Comparison of ENCODE assay signal across 15 mouse cellular contexts in the genomic region with DNA sequence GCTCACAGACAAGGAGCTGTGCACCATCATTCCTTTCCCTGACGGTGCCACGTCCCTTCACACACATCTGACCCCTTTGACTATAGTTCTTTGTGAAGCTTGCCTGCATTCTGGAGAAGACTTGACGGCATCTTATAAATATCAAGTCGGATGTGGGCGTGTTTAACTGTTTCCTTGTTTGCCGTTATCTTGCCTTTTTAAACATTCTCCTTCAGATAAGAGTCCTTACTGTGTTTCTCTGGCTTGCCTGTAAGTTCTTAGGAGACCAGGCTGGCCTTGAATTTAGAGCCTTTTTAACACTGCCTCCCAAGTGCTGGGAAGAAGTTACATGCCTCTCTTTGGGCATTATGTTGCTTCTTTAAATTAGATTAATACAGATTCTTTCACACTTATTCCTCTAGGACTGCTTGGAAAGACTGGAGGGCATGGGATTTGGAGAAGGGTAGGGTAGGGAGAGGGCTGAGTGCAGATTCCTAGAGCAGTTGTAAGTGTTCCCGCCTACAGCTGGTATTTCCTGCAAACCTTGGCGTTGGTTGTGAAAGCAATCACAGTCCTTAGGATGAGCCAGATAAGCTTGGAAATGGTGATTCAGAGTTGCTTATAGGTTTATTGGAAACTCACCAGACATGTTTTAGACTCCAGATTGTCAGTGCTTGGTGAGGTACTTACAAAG. TPM values are rescaled to one million over a fixed set of nuclear protein-coding genes. Genes with fewer than 3 reads are reported as not detected.
A peak's percentile ranks its signal among the peaks of the same experiment; 100 is the strongest.
DNase-seq lines count a peak whose midpoint lies in the region; ATAC-seq and TF ChIP-seq lines count a peak whose summit lies in the region.
"Had no signal": no experiment of that assay in that cellular context is flagged by ENCODE, and none has a peak within 500 bp of the region (broad histone marks: within the 10 kb centered on the region; RNA-seq: fewer than 3 reads in every experiment).

No protein-coding gene starts in this region.

- no peak for TF ChIP-seq CTCF in heart, adult 2 months (IDR thresholded peaks at IDR 0.05)
- TF ChIP-seq CTCF in lung, embryonic 14.5 days (IDR thresholded peaks at IDR 0.05; ENCODE audit: low read depth): no peak
- no peak for TF ChIP-seq CTCF in lung, adult 2 months (IDR thresholded peaks at IDR 0.05; ENCODE audit: insufficient read depth, low read length)

- H3K4me2 ChIP-seq in lung, embryonic 14.5 days: peak overlapping the region; percentile 35
- peak overlapping the region; percentile 23; the same call in 1 of the 2 replicates for H3K4me2 ChIP-seq in liver, embryonic 13.5 days
- H3K4me2 ChIP-seq in myocyte (ENCODE audit: low read depth): peak overlapping the region; percentile 33
- H3K4me2 ChIP-seq in midbrain, embryonic 14.5 days (ENCODE audit: low read length): no peak overlapping the region
- H3K4me2 ChIP-seq in midbrain, embryonic 15.5 days: no peak overlapping the region
- H3K4me2 ChIP-seq: limb, embryonic 13.5 days had no signal

- H3K4me1 ChIP-seq in heart, adult 2 months (ENCODE audit: control insufficient read depth, insufficient read depth, low read length): peaks cover 4% of the 10 kb centered on the region
- peaks cover 16% of the 10 kb centered on the region for H3K4me1 ChIP-seq in lung, embryonic 14.5 days (ENCODE audit: insufficient read depth)
- H3K4me1 ChIP-seq in lung, adult 2 months (ENCODE audit: control insufficient read depth, insufficient read depth, low read length): peaks cover 20% of the 10 kb centered on the region
- H3K4me1 ChIP-seq in liver, embryonic 13.5 days (replicated peaks): peaks cover 50% of the 10 kb centered on the region
- H3K4me1 ChIP-seq in midbrain, embryonic 14.5 days (ENCODE audit: control insufficient read depth, insufficient read depth, low read length): no peaks in the 10 kb centered on the region
- H3K4me1 ChIP-seq in midbrain, embryonic 15.5 days: no peaks in the 10 kb centered on the region

- no peak overlapping the region for H3K9ac ChIP-seq in heart, adult 2 months (ENCODE audit: low read depth, low read length)
- no peak overlapping the region for H3K9ac ChIP-seq in lung, embryonic 14.5 days
- H3K9ac ChIP-seq in liver, embryonic 13.5 days: no peak overlapping the region; the same call in 1 of the 2 replicates
- no peak overlapping the region for H3K9ac ChIP-seq in midbrain, embryonic 14.5 days (replicated peaks; ENCODE audit: low read length)
- no peak overlapping the region for H3K9ac ChIP-seq in midbrain, embryonic 15.5 days
- H3K9ac ChIP-seq: limb, embryonic 13.5 days had no signal

- H3K36me3 ChIP-seq in heart, adult 2 months (ENCODE audit: control insufficient read depth, insufficient read depth, low read length): peaks cover 4% of the 10 kb centered on the region; the same call in 1 of the 2 replicates
- no peaks in the 10 kb centered on the region for H3K36me3 ChIP-seq in lung, embryonic 14.5 days (ENCODE audit: insufficient read depth)
- H3K36me3 ChIP-seq in liver, embryonic 13.5 days: no peaks in the 10 kb centered on the region
- H3K36me3 ChIP-seq in myocyte (ENCODE audit: control insufficient read depth, insufficient read depth): no peaks in the 10 kb centered on the region
- no peaks in the 10 kb centered on the region for H3K36me3 ChIP-seq in midbrain, embryonic 14.5 days (ENCODE audit: control insufficient read depth, insufficient read depth, low read length)
- H3K36me3 ChIP-seq in midbrain, embryonic 15.5 days (replicated peaks): no peaks in the 10 kb centered on the region
- H3K36me3 ChIP-seq: limb, embryonic 13.5 days had no signal

- intact Hi-C loops in heart, adult 2 months (cut with DNase I): no loop called here

- H3K27me3 ChIP-seq in heart, adult 2 months (ENCODE audit: control insufficient read depth, insufficient read depth, low read length): no peaks in the 10 kb centered on the region
- H3K27me3 ChIP-seq in lung, embryonic 14.5 days (ENCODE audit: insufficient read depth, low read length): no peaks in the 10 kb centered on the region
- no peaks in the 10 kb centered on the region for H3K27me3 ChIP-seq in liver, embryonic 13.5 days
- H3K27me3 ChIP-seq in myocyte (ENCODE audit: control insufficient read depth, insufficient read depth, insufficient read length): no peaks in the 10 kb centered on the region
- H3K27me3 ChIP-seq in midbrain, embryonic 14.5 days (ENCODE audit: control insufficient read depth, insufficient read depth, low read length): no peaks in the 10 kb centered on the region
- H3K27me3 ChIP-seq in midbrain, embryonic 15.5 days (replicated peaks): no peaks in the 10 kb centered on the region
- H3K27me3 ChIP-seq: limb, embryonic 13.5 days had no signal

- DNase-seq in heart, adult 2 months: no peak
- DNase-seq in heart, adult 8-10 months (ENCODE audit: low spot score): no peak
- peak; percentile 57 for DNase-seq in lung, embryonic 14.5 days
- DNase-seq in lung, adult 2 months: no peak
- no peak for DNase-seq in liver, embryonic 13.5 days
- DNase-seq in midbrain, embryonic 14.5 days: no peak
- DNase-seq: adrenal gland, postnatal 25 days; cerebellum, adult 11-12 months; embryo, embryonic 11 days; gastrocnemius, postnatal 10 days; kidney, postnatal 36 days; right cerebral cortex, postnatal 25 days had no signal

- H3K9me3 ChIP-seq in lung, embryonic 14.5 days (ENCODE audit: low read depth, low read length): no peaks in the 10 kb centered on the region
- H3K9me3 ChIP-seq in liver, embryonic 13.5 days (replicated peaks): no peaks in the 10 kb centered on the region
- H3K9me3 ChIP-seq in midbrain, embryonic 14.5 days (ENCODE audit: control insufficient read depth, low read length): no peaks in the 10 kb centered on the region
- no peaks in the 10 kb centered on the region for H3K9me3 ChIP-seq in midbrain, embryonic 15.5 days
- H3K9me3 ChIP-seq: limb, embryonic 13.5 days had no signal

- TF ChIP-seq POLR2A in heart, adult 2 months (IDR thresholded peaks at IDR 0.05; ENCODE audit: insufficient read depth, low read depth, low read length): no peak
- TF ChIP-seq POLR2A in lung, adult 2 months (IDR thresholded peaks at IDR 0.05; ENCODE audit: borderline replicate concordance, extremely low read depth, low read depth, low read length): no peak
- no peak for TF ChIP-seq POLR2A in myocyte (IDR thresholded peaks at IDR 0.05; ENCODE audit: insufficient read length, low read depth)

- peak overlapping the region; percentile 31; the same call in 1 of the 2 replicates for H3K27ac ChIP-seq in heart, adult 2 months
- H3K27ac ChIP-seq in lung, embryonic 14.5 days (ENCODE audit: low read depth): peak overlapping the region; percentile 86
- peak overlapping the region; percentile 43; the same call in 1 of the 2 replicates for H3K27ac ChIP-seq in liver, embryonic 13.5 days
- H3K27ac ChIP-seq in midbrain, embryonic 14.5 days (replicated peaks; ENCODE audit: low read depth, low read length): no peak overlapping the region
- H3K27ac ChIP-seq in midbrain, embryonic 15.5 days: no peak overlapping the region
- H3K27ac ChIP-seq: limb, embryonic 13.5 days had no signal

- no peak for ATAC-seq in lung, embryonic 14.5 days (ENCODE audit: insufficient read depth)
- ATAC-seq in liver, embryonic 13.5 days (ENCODE audit: low read depth): no peak
- no peak for ATAC-seq in midbrain, embryonic 14.5 days (ENCODE audit: low FRiP score, low TSS enrichment)
- no peak for ATAC-seq in midbrain, embryonic 15.5 days (replicated peaks)

- no peak overlapping the region for H3ac ChIP-seq in myocyte (ENCODE audit: control insufficient read depth, insufficient read length)

- H3K4me3 ChIP-seq in heart, adult 2 months: no peak overlapping the region
- H3K4me3 ChIP-seq in lung, embryonic 14.5 days (ENCODE audit: low read depth, low read length): no peak overlapping the region
- no peak overlapping the region for H3K4me3 ChIP-seq in lung, adult 2 months (replicated peaks; ENCODE audit: extremely low read depth, low read depth, low read length)
- no peak overlapping the region for H3K4me3 ChIP-seq in liver, embryonic 13.5 days (replicated peaks)
- no peak overlapping the region for H3K4me3 ChIP-seq in myocyte
- no peak overlapping the region for H3K4me3 ChIP-seq in midbrain, embryonic 14.5 days (replicated peaks; ENCODE audit: low read depth, low read length)
- no peak overlapping the region for H3K4me3 ChIP-seq in midbrain, embryonic 15.5 days
- H3K4me3 ChIP-seq: limb, embryonic 13.5 days had no signal

- H3K79me2 ChIP-seq in heart, adult 2 months (replicated peaks; ENCODE audit: control insufficient read depth, insufficient read depth, low read length): 0 out of 2 replicates have a peak, but pooled peaks cover 2% of the 10 kb centered on the region
- H3K79me2 ChIP-seq in myocyte (ENCODE audit: control insufficient read depth, insufficient read depth): no peaks in the 10 kb centered on the region

- 34% methylated on average over 8 of the region's 8 CpGs for WGBS in heart, adult 2 months
- WGBS in lung, embryonic 14.5 days: 11% methylated on average over 8 of the region's 8 CpGs
- WGBS in lung, adult 2 months: 23% methylated on average over 8 of the region's 8 CpGs
- 18% methylated on average over 8 of the region's 8 CpGs for whole genome bisulfite sequencing in liver, embryonic 13.5 days (ENCODE audit: insufficient replicate concordance)
- 83% methylated on average over 8 of the region's 8 CpGs for WGBS in midbrain, embryonic 14.5 days
- 80% methylated on average over 8 of the region's 8 CpGs for WGBS in midbrain, embryonic 15.5 days

- TF ChIP-seq EP300 in heart, adult 2 months (IDR thresholded peaks at IDR 0.05; ENCODE audit: insufficient read depth, low read depth, low read length): no peak

RNA-seq across cellular contexts. Expression of a gene that starts 13.3 kb away (rescaled TPM):
- total RNA-seq in heart, adult 2 months (2021): 100 to 1,000 TPM; 212 to 253 TPM
- polyA plus RNA-seq in heart, adult 2 months (2012; rRNA removed): 104 and 160 TPM in 2 replicates
- 100 to 1,000 TPM; 233 to 260 (median 250) TPM for total RNA-seq in heart, adult 8-10 months (2022)
- 218 and 229 TPM in 2 replicates for polyA plus RNA-seq in lung, embryonic 14.5 days (2014; fragmentation: Nextera tagmentation; extraction: Ambion mirVana)
- polyA plus RNA-seq in lung, adult 2 months (2012; rRNA removed): 34.8 and 54.0 TPM in 2 replicates
- 181 and 214 TPM in 2 replicates for polyA plus RNA-seq in liver, embryonic 13.5 days (2015; fragmentation: Nextera tagmentation; extraction: Ambion mirVana)
- 37.2 TPM for polyA plus RNA-seq in myocyte (2012; fragmentation: generic; extraction: Trizol)
- polyA plus RNA-seq in midbrain, embryonic 14.5 days (2014; fragmentation: Nextera tagmentation; extraction: Ambion mirVana): 34.1 and 37.9 TPM in 2 replicates
- 34.8 and 38.4 TPM in 2 replicates for polyA plus RNA-seq in midbrain, embryonic 15.5 days (2015; fragmentation: Nextera tagmentation; extraction: Ambion mirVana)

RNA-seq across cellular contexts. Expression of a gene that starts 13.3 kb away (rescaled TPM):
- total RNA-seq in heart, adult 2 months (2021): 10 to 100 TPM; 51.6 to 69.4 TPM
- polyA plus RNA-seq in heart, adult 2 months (2012; rRNA removed): 26.6 and 69.2 TPM in 2 replicates
- total RNA-seq in heart, adult 8-10 months (2022): 10 to 100 TPM; 50.5 to 59.8 (median 57.0) TPM
- 82.5 and 86.9 TPM in 2 replicates for polyA plus RNA-seq in lung, embryonic 14.5 days (2014; fragmentation: Nextera tagmentation; extraction: Ambion mirVana)
- polyA plus RNA-seq in lung, adult 2 months (2012; rRNA removed): 16.2 and 30.1 TPM in 2 replicates
- polyA plus RNA-seq in liver, embryonic 13.5 days (2015; fragmentation: Nextera tagmentation; extraction: Ambion mirVana): 37.0 and 44.6 TPM in 2 replicates
- 15.1 TPM for polyA plus RNA-seq in myocyte (2012; fragmentation: generic; extraction: Trizol)
- 88.6 and 112 TPM in 2 replicates for polyA plus RNA-seq in midbrain, embryonic 14.5 days (2014; fragmentation: Nextera tagmentation; extraction: Ambion mirVana)
- polyA plus RNA-seq in midbrain, embryonic 15.5 days (2015; fragmentation: Nextera tagmentation; extraction: Ambion mirVana): 78.2 and 80.9 TPM in 2 replicates

Comparison
In these comparisons a context has a peak if more than half of its experiments do, and no peak if none do; other contexts are left out.
1. H3K27ac ChIP-seq: peak in heart, adult 2 months (single experiment), lung, embryonic 14.5 days (single experiment) and liver, embryonic 13.5 days (single experiment); none in midbrain, embryonic 14.5 days (single experiment) and midbrain, embryonic 15.5 days (single experiment).
2. H3K4me2 ChIP-seq: peak in lung, embryonic 14.5 days (single experiment), liver, embryonic 13.5 days (single experiment) and myocyte (single experiment); none in midbrain, embryonic 14.5 days (single experiment) and midbrain, embryonic 15.5 days (single experiment).